Mouse (Mus musculus) cortical plate, adult 2 months (tissue): ENCODE measurements around the gene Rhbdf2.

Experiments used
- CTCF ChIP-seq: fragments of 200-500 bp; IDR thresholded peaks from 2 replicates; pipeline ENCODE4 v1.5.1; 2011; ENCODE audit warnings: mild to moderate bottlenecking, control low read depth, low read length; ENCODE audit not compliant: insufficient read depth; ENCODE audit errors: extremely low read depth
- POLR2A ChIP-seq: fragments of 200-500 bp; IDR thresholded peaks from 2 replicates; pipeline ENCODE4 v1.6.1; 2011; ENCODE audit warnings: mild to moderate bottlenecking, low read length, control low read depth; ENCODE audit not compliant: insufficient read depth; ENCODE audit errors: extremely low read depth

DNA sequence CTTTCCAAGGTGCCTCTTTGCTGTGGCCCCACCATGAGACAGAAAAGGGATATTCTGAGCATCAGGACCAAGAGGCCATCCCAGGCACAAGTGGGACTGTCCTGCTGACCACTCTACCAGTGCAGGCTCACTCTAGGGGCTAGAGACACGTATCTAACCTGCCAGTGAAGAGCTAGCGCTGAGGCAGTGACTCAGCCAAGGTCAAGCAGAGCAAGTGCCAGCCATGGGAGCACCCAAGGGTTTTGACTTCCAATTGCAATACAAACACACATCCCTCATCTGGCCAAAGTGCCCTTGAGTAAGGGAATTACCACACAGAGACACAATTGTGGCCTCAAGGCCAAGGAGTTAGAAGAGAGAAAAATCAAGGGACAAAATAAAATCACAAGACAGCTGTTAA, 51.4 kb downstream of the Rhbdf2 start:
- TF ChIP-seq CTCF: no peak
- TF ChIP-seq POLR2A: no peak
